In the genomic region with DNA sequence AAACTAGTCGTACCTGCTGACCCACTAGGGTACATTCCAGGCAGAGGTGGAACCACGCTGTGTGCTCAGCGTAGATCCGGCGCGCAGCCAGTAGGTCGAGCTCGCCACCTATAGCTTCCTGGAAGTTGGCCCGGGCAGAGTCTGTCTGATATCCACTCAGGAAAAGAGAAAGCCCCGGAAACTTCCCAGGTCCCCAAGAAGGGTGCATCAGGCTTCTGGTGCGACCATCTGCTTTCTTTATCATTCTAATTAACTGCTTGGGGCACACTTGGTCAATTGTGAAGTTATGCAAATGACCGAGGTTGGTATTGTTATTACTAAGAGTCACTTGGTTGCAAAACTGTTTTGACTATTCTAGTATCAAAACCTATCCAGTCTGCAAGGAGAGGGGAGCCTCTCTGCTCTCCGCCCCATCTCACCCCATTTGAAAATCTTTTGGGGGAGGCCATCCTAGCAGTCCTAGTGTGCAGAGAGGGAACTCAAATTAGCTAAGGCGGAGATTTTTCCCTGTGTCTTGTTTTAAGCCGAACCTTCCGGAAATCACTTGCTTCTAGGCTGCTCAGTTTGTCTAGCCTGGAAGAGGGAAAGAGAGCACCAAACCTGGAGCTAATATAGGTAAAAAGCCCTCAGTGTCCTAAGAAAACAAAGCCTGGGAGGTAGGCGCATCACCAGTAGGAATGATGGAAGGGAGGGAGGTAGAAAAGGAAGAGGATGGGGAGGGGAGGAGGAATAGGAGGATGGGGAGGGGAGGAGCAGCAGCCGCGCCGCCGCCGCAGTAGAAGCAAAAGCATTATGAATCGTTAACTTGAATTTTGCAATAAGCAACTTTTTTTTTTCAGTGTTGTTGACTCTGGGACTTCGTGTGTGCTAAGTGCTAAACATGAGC, we compare ENCODE assay signal across 8 mouse cellular contexts. TPM values are rescaled to one million over a fixed set of nuclear protein-coding genes. Genes with fewer than 3 reads are reported as not detected.
DNase-seq lines count a peak whose midpoint lies in the region; ATAC-seq and TF ChIP-seq lines count a peak whose summit lies in the region.

No protein-coding gene starts in this region.

- peak in 1 of 2 experiments; percentile 55; a peak in 2 of 4 replicates for TF ChIP-seq CTCF in CH12.LX (conservative IDR thresholded peaks at IDR 0.05 in 1 of 2, IDR thresholded peaks at IDR 0.05 in 1 of 2; ENCODE audit: low read depth in 2 of 2, low read length in 2 of 2)
- peak; percentile 38 for TF ChIP-seq CTCF in liver, postnatal 0 days (IDR thresholded peaks at IDR 0.05; ENCODE audit: low read depth)

- under 1% methylated on average over 24 of the region's 24 CpGs for WGBS in hindbrain, embryonic 13.5 days
- WGBS in liver, postnatal 0 days (ENCODE audit: insufficient replicate concordance) = 6% methylated on average over 24 of the region's 24 CpGs
- WGBS in neural tube, embryonic 12.5 days = 4% methylated on average over 24 of the region's 24 CpGs

- dilution Hi-C loops in CH12.LX (cut with MboI; ENCODE audit: extremely low pct_ligation_motif_present, extremely low pct_unique_long_range_greater_than_20kb, low sequenced_read_pairs) = no loop called here

- no peaks in the 10 kb centered on the region for H3K36me3 ChIP-seq in CH12.LX (replicated peaks in 1 of 2; ENCODE audit: control insufficient read depth in 1 of 2, insufficient read depth in 1 of 2, low read length in 1 of 2)
- H3K36me3 ChIP-seq in hindbrain, embryonic 13.5 days = no peaks in the 10 kb centered on the region
- no peaks in the 10 kb centered on the region for H3K36me3 ChIP-seq in liver, postnatal 0 days (replicated peaks; ENCODE audit: insufficient read depth, low read length)
- no peaks in the 10 kb centered on the region for H3K36me3 ChIP-seq in neural tube, embryonic 12.5 days

- peak; percentile 56 for TF ChIP-seq RAD21 in CH12.LX (IDR thresholded peaks at IDR 0.05; ENCODE audit: low read depth, low read length)

- TF ChIP-seq EP300 in CH12.LX (IDR thresholded peaks at IDR 0.05; ENCODE audit: low read length) = peak; percentile 91
- no peak for TF ChIP-seq EP300 in liver, postnatal 0 days (IDR thresholded peaks at IDR 0.05; ENCODE audit: low read depth)

- H3K4me2 ChIP-seq in CH12.LX (ENCODE audit: insufficient read depth, low read depth, poor library complexity, severe bottlenecking) = peak overlapping the region; percentile 79
- peak overlapping the region; percentile 56 for H3K4me2 ChIP-seq in hindbrain, embryonic 13.5 days
- H3K4me2 ChIP-seq in liver, postnatal 0 days (ENCODE audit: low read depth, low read length) = peak overlapping the region; percentile 81
- H3K4me2 ChIP-seq in neural tube, embryonic 12.5 days (replicated peaks) = peak overlapping the region; percentile 62

- peak overlapping the region; percentile 55 to 64 (median 61) for H3K4me3 ChIP-seq in CH12.LX (replicated peaks in 1 of 3; ENCODE audit: low read depth in 2 of 3, low read length in 2 of 3, poor library complexity in 1 of 3)
- H3K4me3 ChIP-seq in hindbrain, embryonic 13.5 days = peak overlapping the region; percentile 32
- H3K4me3 ChIP-seq in liver, postnatal 0 days (ENCODE audit: low read depth, low read length) = peak overlapping the region; percentile 44
- peak overlapping the region; percentile 24 for H3K4me3 ChIP-seq in neural tube, embryonic 12.5 days

- peak overlapping the region; percentile 76 for H3K9ac ChIP-seq in CH12.LX (ENCODE audit: insufficient read depth, low read depth)
- H3K9ac ChIP-seq in hindbrain, embryonic 13.5 days = peak overlapping the region; percentile 55
- H3K9ac ChIP-seq in liver, postnatal 0 days (replicated peaks) = peak overlapping the region; percentile 38; the same call in 1 of the 2 replicates
- 0 out of 2 replicates have a peak overlapping the region, but pooled peaks have one; percentile 22 for H3K9ac ChIP-seq in neural tube, embryonic 12.5 days

- H3K79me2 ChIP-seq in CH12.LX (replicated peaks; ENCODE audit: control insufficient read depth, extremely low read depth, insufficient read depth, poor library complexity, severe bottlenecking) = no peaks in the 10 kb centered on the region

- no peaks in the 10 kb centered on the region for H3K27me3 ChIP-seq in CH12.LX (replicated peaks)
- 0 out of 2 replicates have a peak, but pooled peaks cover 2% of the 10 kb centered on the region for H3K27me3 ChIP-seq in hindbrain, embryonic 13.5 days
- no peaks in the 10 kb centered on the region for H3K27me3 ChIP-seq in liver, postnatal 0 days (ENCODE audit: insufficient read depth, low read length)
- H3K27me3 ChIP-seq in neural tube, embryonic 12.5 days (replicated peaks) = no peaks in the 10 kb centered on the region

- no peak for DNase-seq in frontal cortex, postnatal 36 days (ENCODE audit: low spot score in 2 of 2)
- peak; percentile 79 for DNase-seq in CH12.LX (ENCODE audit: extremely low read depth)
- DNase-seq in embryo, embryonic 10.5 days (ENCODE audit: low spot score) = peak; percentile 56
- peak; percentile 45 for DNase-seq in liver, postnatal 0 days
- no peak for DNase-seq in ovary, postnatal 14 days (ENCODE audit: low spot score)

- TF ChIP-seq POLR2A in CH12.LX (IDR thresholded peaks at IDR 0.05; ENCODE audit: low read depth, low read length) = peak; percentile 36; the same call in 1 of the 2 replicates

- H3K4me1 ChIP-seq in CH12.LX (ENCODE audit: control insufficient read depth in 1 of 2, insufficient read depth in 2 of 2) = peaks cover 3 to 18% of the 10 kb centered on the region in 2 experiments
- H3K4me1 ChIP-seq in hindbrain, embryonic 13.5 days (replicated peaks) = peaks cover 12% of the 10 kb centered on the region
- H3K4me1 ChIP-seq in liver, postnatal 0 days (ENCODE audit: insufficient read depth) = peaks cover 14% of the 10 kb centered on the region
- 0 out of 2 replicates have a peak, but pooled peaks cover 10% of the 10 kb centered on the region for H3K4me1 ChIP-seq in neural tube, embryonic 12.5 days

- peak overlapping the region; percentile 16; the same call in 1 of the 2 replicates for H3K27ac ChIP-seq in CH12.LX (ENCODE audit: insufficient read depth, low read depth)
- peak overlapping the region; percentile 71 for H3K27ac ChIP-seq in hindbrain, embryonic 13.5 days
- peak overlapping the region; percentile 39; the same call in 1 of the 2 replicates for H3K27ac ChIP-seq in liver, postnatal 0 days (ENCODE audit: low read depth)
- no peak overlapping the region for H3K27ac ChIP-seq in neural tube, embryonic 12.5 days

- H3K9me3 ChIP-seq in CH12.LX (replicated peaks; ENCODE audit: low read length) = no peaks in the 10 kb centered on the region
- H3K9me3 ChIP-seq in hindbrain, embryonic 13.5 days = no peaks in the 10 kb centered on the region
- H3K9me3 ChIP-seq in liver, postnatal 0 days (ENCODE audit: low read length) = no peaks in the 10 kb centered on the region
- H3K9me3 ChIP-seq in neural tube, embryonic 12.5 days = no peaks in the 10 kb centered on the region

- in situ Hi-C loops in CH12.LX (cut with MboI; ENCODE audit: low pct_ligation_motif_present, low pct_unique_long_range_greater_than_20kb, low sequenced_read_pairs) = loop anchor here (10.0 kb wide), 1 partner anchor 428 kb away; no protein-coding TSS in a partner anchor

- ATAC-seq in frontal cortex, adult (ENCODE audit: low TSS enrichment) = peak; percentile 55; the same call in 1 of the 2 replicates
- peak; percentile 49 for ATAC-seq in hindbrain, embryonic 13.5 days (ENCODE audit: low FRiP score)
- peak; percentile 55 for ATAC-seq in liver, postnatal 0 days
- ATAC-seq in neural tube, embryonic 12.5 days (ENCODE audit: low FRiP score, low read depth) = peak; percentile 69

TF ChIP-seq in CH12.LX, 34 proteins besides CTCF, POLR2A, EP300 and RAD21 (continues in another document):
- TF ChIP-seq USF2 (conservative IDR thresholded peaks at IDR 0.05; ENCODE audit: low read depth, low read length) = no peak
- TF ChIP-seq UBTF (IDR thresholded peaks at IDR 0.05; ENCODE audit: low read depth, low read length) = no peak
- TF ChIP-seq GABPA (IDR thresholded peaks at IDR 0.05; ENCODE audit: insufficient replicate concordance, low read depth, low read length) = no peak
- peak; percentile 64; the same call in 1 of the 2 replicates for TF ChIP-seq MAX (IDR thresholded peaks at IDR 0.05; ENCODE audit: low read length)
- TF ChIP-seq ZNF384 (IDR thresholded peaks at IDR 0.05; ENCODE audit: low read depth, low read length) = peak; percentile 29; the same call in 1 of the 2 replicates
- no peak for TF ChIP-seq PAX5 (IDR thresholded peaks at IDR 0.05; ENCODE audit: low read length)
- peak; percentile 49; the same call in 1 of the 2 replicates for TF ChIP-seq ZMIZ1 (IDR thresholded peaks at IDR 0.05; ENCODE audit: low read depth, low read length)
- peak; percentile 82 for TF ChIP-seq MEF2A (IDR thresholded peaks at IDR 0.05; ENCODE audit: borderline replicate concordance, low read depth, low read length)
- peak; percentile 96 for TF ChIP-seq IRF4 (IDR thresholded peaks at IDR 0.05; ENCODE audit: low read depth, low read length)
- 0 out of 2 replicates have a peak, but pooled peaks have one; percentile 31 for TF ChIP-seq KAT2A (IDR thresholded peaks at IDR 0.05; ENCODE audit: insufficient replicate concordance, low read length)
- peak; percentile 94 for TF ChIP-seq JUND (conservative IDR thresholded peaks at IDR 0.05; ENCODE audit: low read depth, low read length)
- TF ChIP-seq ETS1 (conservative IDR thresholded peaks at IDR 0.05; ENCODE audit: low read depth, low read length) = peak; percentile 60
- TF ChIP-seq SMC3 (IDR thresholded peaks at IDR 0.05; ENCODE audit: low read depth, low read length) = peak; percentile 58
- peak; percentile 70 for TF ChIP-seq MYC (IDR thresholded peaks at IDR 0.05; ENCODE audit: low read depth, low read length)
- 0 out of 2 replicates have a peak, but pooled peaks have one; percentile 33 for TF ChIP-seq E2F4 (IDR thresholded peaks at IDR 0.05; ENCODE audit: insufficient replicate concordance, low read depth, low read length)
- TF ChIP-seq MAZ (IDR thresholded peaks at IDR 0.05; ENCODE audit: low read depth, low read length) = peak; percentile 86

RNA-seq across cellular contexts. Expression of gene Spns3, which starts 26.4 kb away (rescaled TPM):
- total RNA-seq in CH12.LX (2012; rRNA removed) = 0.17 and 0.21 TPM in 2 replicates
- 0.85 and 1.0 TPM in 2 replicates for total RNA-seq in CH12.LX (2014; rRNA removed)
- 1.6 and 1.8 TPM in 2 replicates for polyA plus RNA-seq in CH12.LX (2012; ENCODE audit: insufficient read length, low read depth)
- 0.10 and 0.16 TPM in 2 replicates for polyA plus RNA-seq in hindbrain, embryonic 13.5 days (2015; fragmentation: Nextera tagmentation; extraction: Ambion mirVana)
- polyA plus RNA-seq in liver, postnatal 0 days (2015; fragmentation: Nextera tagmentation; extraction: Ambion mirVana) = 1.8 and 1.9 TPM in 2 replicates
- 0.22 TPM in 1 of 2 replicates, not detected in the other for polyA plus RNA-seq in neural tube, embryonic 12.5 days (2016; fragmentation: Nextera tagmentation; extraction: Ambion mirVana)

RNA-seq across cellular contexts. Expression of gene Ube2g1, which starts 30.4 kb away (rescaled TPM):
- total RNA-seq in CH12.LX (2012; rRNA removed) (34.3 and 34.5 TPM in 2 replicates), CH12.LX (2014; rRNA removed) (74.4 and 78.3 TPM in 2 replicates)
- polyA plus RNA-seq in CH12.LX (2012; ENCODE audit: insufficient read length, low read depth) = 52.8 and 73.8 TPM in 2 replicates
- polyA plus RNA-seq in hindbrain, embryonic 13.5 days (2015; fragmentation: Nextera tagmentation; extraction: Ambion mirVana) = 107 and 112 TPM in 2 replicates
- 28.1 and 28.6 TPM in 2 replicates for polyA plus RNA-seq in liver, postnatal 0 days (2015; fragmentation: Nextera tagmentation; extraction: Ambion mirVana)
- 114 and 119 TPM in 2 replicates for polyA plus RNA-seq in neural tube, embryonic 12.5 days (2016; fragmentation: Nextera tagmentation; extraction: Ambion mirVana)

Comparison
In these comparisons a context has a peak if more than half of its experiments do, and no peak if none do; other contexts are left out.
1. DNase-seq: peak in CH12.LX (single experiment), embryo, embryonic 10.5 days (single experiment) and liver, postnatal 0 days (single experiment); none in frontal cortex, postnatal 36 days (0 of 2) and ovary, postnatal 14 days (single experiment).
2. H3K9ac ChIP-seq: peak in every context shown above with its lines; median percentile 76 in CH12.LX; 55 in hindbrain, embryonic 13.5 days; 38 in liver, postnatal 0 days; 22 in neural tube, embryonic 12.5 days.
3. Peak in every context shown above with its lines, with median percentiles within 50 percentile points of each other: ATAC-seq, H3K4me2 ChIP-seq and H3K4me3 ChIP-seq.